Mouse (Mus musculus): ENCODE data around the gene Hist1h4i. TPM values are rescaled to one million over a fixed set of nuclear protein-coding genes. Genes with fewer than 3 reads are reported as not detected.

The Hist1h4i gene
- polyA plus RNA-seq, 1 experiment from 2014 or later: 18.3 TPM

- WGBS (ENCODE audit: insufficient replicate concordance): 5% methylated on average over 8 of the region's 8 CpGs
- Histone ChIP-seq H3K4me3 (ENCODE audit: low read depth, low read length) (peak overlapping the region; percentile 44), H3K27me3 (ENCODE audit: insufficient read depth, low read length) (peaks cover 54% of the 10 kb centered on the region), H3K9me3 (ENCODE audit: low read length) (peaks cover 3% of the 10 kb centered on the region; the same call in 1 of the 2 replicates), H3K36me3 (replicated peaks; ENCODE audit: insufficient read depth, low read length) (no peaks in the 10 kb centered on the region), H3K4me1 (ENCODE audit: insufficient read depth) (peaks cover 16% of the 10 kb centered on the region), H3K27ac (ENCODE audit: low read depth) (no peak overlapping the region), H3K4me2 (ENCODE audit: low read depth, low read length) (peak overlapping the region; percentile 66), H3K9ac (replicated peaks) (no peak overlapping the region; the same call in 1 of the 2 replicates)
- DNase-seq: no peak
- TF ChIP-seq EP300 (IDR thresholded peaks at IDR 0.05; ENCODE audit: low read depth) (no peak), CTCF (IDR thresholded peaks at IDR 0.05; ENCODE audit: low read depth) (no peak)
- no peak for ATAC-seq
These were observed 46.3 kb downstream of the Hist1h4i start for GRCm38 (mm10) chr13:21994896-21995295.

- Histone ChIP-seq H3K9ac (replicated peaks) (no peak overlapping the region), H3K27ac (ENCODE audit: low read depth) (no peak overlapping the region), H3K4me1 (ENCODE audit: insufficient read depth) (peaks cover 16% of the 10 kb centered on the region), H3K4me2 (ENCODE audit: low read depth, low read length) (peak overlapping the region; percentile 66; the same call in 1 of the 2 replicates), H3K27me3 (ENCODE audit: insufficient read depth, low read length) (peaks cover 46% of the 10 kb centered on the region), H3K36me3 (replicated peaks; ENCODE audit: insufficient read depth, low read length) (no peaks in the 10 kb centered on the region), H3K4me3 (ENCODE audit: low read depth, low read length) (no peak overlapping the region), H3K9me3 (ENCODE audit: low read length) (peaks cover 3% of the 10 kb centered on the region; the same call in 1 of the 2 replicates)
- TF ChIP-seq EP300 (IDR thresholded peaks at IDR 0.05; ENCODE audit: low read depth): no peak
- ATAC-seq (0 out of 2 replicates have a peak, but pooled peaks have one; percentile 13), DNase-seq (peak; percentile 46)
- WGBS (ENCODE audit: insufficient replicate concordance): 2% methylated on average over 22 of the region's 22 CpGs
These were observed 47.0 kb downstream of the Hist1h4i start for GRCm38 (mm10) chr13:21993957-21994738.

GRCm38 (mm10) chr13:21992550-21992949 is 48.6 kb downstream of the Hist1h4i start:
- Histone ChIP-seq H3K4me1 (ENCODE audit: insufficient read depth) (peaks cover 16% of the 10 kb centered on the region), H3K4me2 (ENCODE audit: low read depth, low read length) (no peak overlapping the region), H3K9ac (replicated peaks) (no peak overlapping the region), H3K27ac (ENCODE audit: low read depth) (no peak overlapping the region), H3K36me3 (replicated peaks; ENCODE audit: insufficient read depth, low read length) (no peaks in the 10 kb centered on the region), H3K27me3 (ENCODE audit: insufficient read depth, low read length) (peaks cover 31% of the 10 kb centered on the region), H3K9me3 (ENCODE audit: low read length) (peaks cover 3% of the 10 kb centered on the region; the same call in 1 of the 2 replicates), H3K4me3 (ENCODE audit: low read depth, low read length) (no peak overlapping the region)
- TF ChIP-seq CTCF (IDR thresholded peaks at IDR 0.05; ENCODE audit: low read depth) (no peak), EP300 (IDR thresholded peaks at IDR 0.05; ENCODE audit: low read depth) (no peak)
- WGBS (ENCODE audit: insufficient replicate concordance): 78% methylated on average over 5 of the region's 5 CpGs
- DNase-seq (no peak), ATAC-seq (no peak)

Small RNA genes within 50 kb of the gene (microRNA-seq; reads per million reads assigned to microRNA genes)
- gene Gm26300 (not detected), gene Gm44390 (not detected), gene Gm44486 (not detected)

Other genes with a start within 250 kb of the Hist1h4i start
- 14.3 and 15.4 TPM in 2 replicates for gene Hist1h2bq, start 231.2 kb downstream of the Hist1h4i start, polyA plus RNA-seq (2015; fragmentation: Nextera tagmentation; extraction: Ambion mirVana)
- not detected in 2 replicates for gene Hist1h2ao, start 230.9 kb downstream of the Hist1h4i start, polyA plus RNA-seq (2015; fragmentation: Nextera tagmentation; extraction: Ambion mirVana)
- not detected in 2 replicates for gene Hist1h4m, start 229.6 kb downstream of the Hist1h4i start, polyA plus RNA-seq (2015; fragmentation: Nextera tagmentation; extraction: Ambion mirVana)
- 9.2 and 9.8 TPM in 2 replicates for gene Hist1h4n, start 209.2 kb downstream of the Hist1h4i start, polyA plus RNA-seq (2015; fragmentation: Nextera tagmentation; extraction: Ambion mirVana)
- 3,753 and 3,756 TPM in 2 replicates for gene Hist1h2ap, start 207.9 kb downstream of the Hist1h4i start, polyA plus RNA-seq (2015; fragmentation: Nextera tagmentation; extraction: Ambion mirVana)
- 14.9 and 15.6 TPM in 2 replicates for gene Hist1h2br, start 207.6 kb downstream of the Hist1h4i start, polyA plus RNA-seq (2015; fragmentation: Nextera tagmentation; extraction: Ambion mirVana)
- 0.27 and 0.32 TPM in 2 replicates for gene Zfp184, start 96.3 kb downstream of the Hist1h4i start, polyA plus RNA-seq (2015; fragmentation: Nextera tagmentation; extraction: Ambion mirVana)
- gene Pom121l2, start 60.2 kb downstream of the Hist1h4i start, polyA plus RNA-seq (2015; fragmentation: Nextera tagmentation; extraction: Ambion mirVana): not detected in 2 replicates
- 0.92 and 1.1 TPM in 2 replicates for gene Prss16, start 31.6 kb downstream of the Hist1h4i start, polyA plus RNA-seq (2015; fragmentation: Nextera tagmentation; extraction: Ambion mirVana)
- gene Hist1h2ah, start 5.8 kb downstream of the Hist1h4i start, polyA plus RNA-seq (2015; fragmentation: Nextera tagmentation; extraction: Ambion mirVana): 8.6 and 9.9 TPM in 2 replicates
- gene Hist1h2bk, start 5.5 kb downstream of the Hist1h4i start, polyA plus RNA-seq (2015; fragmentation: Nextera tagmentation; extraction: Ambion mirVana): 1.7 and 2.2 TPM in 2 replicates
- 7.4 and 9.4 TPM in 2 replicates for gene Hist1h2ag, start 1.6 kb upstream of the Hist1h4i start, polyA plus RNA-seq (2015; fragmentation: Nextera tagmentation; extraction: Ambion mirVana)
- 5.1 and 5.3 TPM in 2 replicates for gene Hist1h2bj, start 1.9 kb upstream of the Hist1h4i start, polyA plus RNA-seq (2015; fragmentation: Nextera tagmentation; extraction: Ambion mirVana)
- not detected in 2 replicates for gene Vmn1r188, start 43.1 kb upstream of the Hist1h4i start, polyA plus RNA-seq (2015; fragmentation: Nextera tagmentation; extraction: Ambion mirVana)
- not detected in 2 replicates for gene Vmn1r189, start 64.5 kb upstream of the Hist1h4i start, polyA plus RNA-seq (2015; fragmentation: Nextera tagmentation; extraction: Ambion mirVana)
- not detected in 2 replicates for gene Vmn1r191, start 142.6 kb upstream of the Hist1h4i start, polyA plus RNA-seq (2015; fragmentation: Nextera tagmentation; extraction: Ambion mirVana)
- gene Vmn1r192, start 149.8 kb upstream of the Hist1h4i start, polyA plus RNA-seq (2015; fragmentation: Nextera tagmentation; extraction: Ambion mirVana): not detected in 2 replicates
- not detected in 2 replicates for gene Vmn1r193, start 181.8 kb upstream of the Hist1h4i start, polyA plus RNA-seq (2015; fragmentation: Nextera tagmentation; extraction: Ambion mirVana)
- not detected in 2 replicates for gene Vmn1r194, start 202.9 kb upstream of the Hist1h4i start, polyA plus RNA-seq (2015; fragmentation: Nextera tagmentation; extraction: Ambion mirVana)
- gene Vmn1r195, start 229.2 kb upstream of the Hist1h4i start, polyA plus RNA-seq (2015; fragmentation: Nextera tagmentation; extraction: Ambion mirVana): not detected in 2 replicates
- gene Vmn1r196, start 248.6 kb upstream of the Hist1h4i start, polyA plus RNA-seq (2015; fragmentation: Nextera tagmentation; extraction: Ambion mirVana): not detected in 2 replicates